Mouse (Mus musculus): ENCODE results near the gene Aarsd1. TPM values are rescaled to one million over a fixed set of nuclear protein-coding genes. Genes with fewer than 3 reads are reported as not detected.
"Not testable (repeated sequence)": the region's sequence is repeated elsewhere in the genome, so short reads cannot be mapped to it uniquely, and the experiment has no call there.

Gene Aarsd1
- polyA plus RNA-seq (2015; fragmentation: Nextera tagmentation; extraction: Ambion mirVana), result 79.2 and 84.1 TPM in 2 replicates

DNA sequence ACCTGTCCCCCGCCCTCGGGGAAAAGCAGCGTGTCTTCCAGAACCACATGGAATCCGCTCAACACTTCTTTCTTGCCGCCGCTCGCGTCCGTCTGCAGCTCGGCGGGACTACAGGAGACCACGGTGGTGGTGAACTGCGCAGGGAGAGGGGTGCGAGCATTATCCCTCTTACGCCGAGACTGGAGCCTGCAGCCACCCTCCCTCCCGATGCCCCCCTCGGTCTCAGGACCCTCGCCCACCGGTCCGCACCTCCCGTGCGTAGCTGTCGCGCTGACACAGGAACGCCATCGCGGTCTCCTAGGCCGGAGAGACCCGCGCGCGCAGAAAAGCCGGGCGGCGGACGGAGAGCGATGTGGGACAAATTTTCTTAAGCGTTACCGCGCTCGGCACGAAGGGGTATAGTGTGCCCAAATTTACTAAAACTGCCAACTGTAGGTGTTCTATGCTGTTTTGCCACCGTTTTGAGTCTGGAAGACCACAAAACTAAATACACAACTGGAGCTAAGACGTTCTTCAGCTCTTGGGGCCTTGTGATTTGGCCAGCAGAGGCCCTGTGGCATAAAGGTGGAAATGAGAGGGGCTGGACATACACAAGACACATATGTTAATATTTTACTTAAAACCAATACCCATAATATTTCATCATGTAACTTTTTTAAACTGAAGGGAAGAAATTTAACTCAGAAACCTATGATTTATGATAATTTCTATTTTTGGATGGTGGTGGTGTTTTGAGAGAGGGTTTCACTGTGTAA lies at the start of gene Aarsd1:
Gene Aarsd1, minus strand, starts transcription at position 515 of the 755 bp plus-strand sequence.
- H3K4me1 ChIP-seq (ENCODE audit: insufficient read depth, low read length), result peaks cover 7% of the 10 kb centered on the region
- H3K27ac ChIP-seq (ENCODE audit: low read length), result peak within 1 kb of the TSS; percentile 54
- H3K36me3 ChIP-seq (ENCODE audit: insufficient read depth, low read length), result no peaks in the 10 kb centered on the region; the same call in 1 of the 2 replicates
- H3K27me3 ChIP-seq (ENCODE audit: insufficient read depth, low read length), result no peaks in the 10 kb centered on the region
- peak; percentile 81 for ATAC-seq (ENCODE audit: low FRiP score, low TSS enrichment)
- WGBS, result 0% methylated on average over 41 of the region's 45 CpGs
- H3K9me3 ChIP-seq (ENCODE audit: low read length), result no peaks in the 10 kb centered on the region
- H3K4me2 ChIP-seq (replicated peaks; ENCODE audit: low read depth, low read length), result peak within 1 kb of the TSS; percentile 85
- peak within 1 kb of the TSS; percentile 88 for H3K9ac ChIP-seq (replicated peaks; ENCODE audit: low read length)
- H3K4me3 ChIP-seq (ENCODE audit: low read length), result peak within 1 kb of the TSS; percentile 78

DNA sequence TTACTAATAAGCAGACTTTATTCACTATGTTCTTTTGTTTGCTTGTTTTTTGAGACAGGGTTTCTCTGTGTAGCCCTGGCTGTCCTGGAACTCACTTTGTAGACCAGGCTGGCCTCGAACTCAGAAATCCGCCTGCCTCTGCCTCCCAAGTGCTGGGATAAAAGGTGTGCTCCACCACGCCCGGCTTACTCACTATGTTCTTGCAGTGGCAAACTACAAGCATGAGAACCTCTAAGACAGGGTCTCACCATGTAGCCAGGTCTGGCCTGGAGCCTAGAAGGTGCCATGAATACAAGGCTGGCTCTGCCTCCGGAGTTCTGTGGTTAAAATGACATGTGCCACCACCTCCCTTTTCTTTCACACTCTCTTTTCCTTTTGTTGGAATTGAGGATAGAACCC lies 49.1 kb upstream of the Aarsd1 start:
- H3K4me2 ChIP-seq (replicated peaks; ENCODE audit: low read depth, low read length), result peak overlapping the region; percentile 95
- not testable (repeated sequence) for H3K9ac ChIP-seq (replicated peaks; ENCODE audit: low read length); H3K27me3 ChIP-seq (ENCODE audit: insufficient read depth, low read length); H3K9me3 ChIP-seq (ENCODE audit: low read length); H3K27ac ChIP-seq (ENCODE audit: low read length); H3K36me3 ChIP-seq (ENCODE audit: insufficient read depth, low read length); ATAC-seq (ENCODE audit: low FRiP score, low TSS enrichment)
- H3K4me1 ChIP-seq (ENCODE audit: insufficient read depth, low read length), result peaks cover 48% of the 10 kb centered on the region
- WGBS, result 60% methylated on average over 5 of the region's 5 CpGs
- peak overlapping the region; percentile 84; the same call in 1 of the 2 replicates for H3K4me3 ChIP-seq (ENCODE audit: low read length)

DNA sequence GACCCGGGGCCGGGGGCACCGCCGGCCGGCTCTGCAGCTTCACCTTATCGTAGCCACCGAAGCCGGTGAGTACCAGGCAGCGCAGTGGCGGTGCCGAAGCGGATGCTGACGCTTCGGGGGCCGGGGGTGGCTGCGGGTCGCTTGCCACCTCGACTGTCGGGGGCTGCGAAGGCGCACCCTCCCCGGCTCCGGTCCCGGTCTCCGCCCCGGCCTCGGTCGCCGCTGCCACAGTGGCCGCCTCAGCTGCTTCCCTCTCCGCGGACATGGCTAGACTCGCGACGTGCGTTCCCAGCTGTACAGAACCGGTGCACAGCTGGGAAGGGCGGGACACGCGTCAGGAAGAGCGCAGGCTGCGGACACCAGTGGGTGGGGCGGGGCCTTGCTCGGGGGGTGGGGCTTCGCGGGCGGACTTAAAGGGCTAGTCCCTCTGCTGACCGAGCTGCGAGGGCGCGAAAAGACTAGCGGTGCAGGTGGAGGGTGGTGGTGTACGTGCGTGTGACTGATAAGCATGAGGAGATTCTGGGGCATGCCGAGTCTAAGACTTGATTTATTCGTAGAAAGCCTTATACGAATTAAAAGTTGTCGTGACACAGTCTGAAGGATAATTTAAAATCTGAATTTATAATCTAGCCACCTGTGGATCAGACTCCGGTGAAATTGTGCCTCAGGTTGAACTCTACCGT lies 48.6 kb upstream of the Aarsd1 start, which contains the start of gene Vat1:
Gene Vat1, minus strand, starts transcription at position 362 of the 683 bp plus-strand sequence.
- Histone ChIP-seq H3K4me3 (ENCODE audit: low read length) (peak within 1 kb of the TSS; percentile 84), H3K9ac (replicated peaks; ENCODE audit: low read length) (peak within 1 kb of the TSS; percentile 81), H3K36me3 (ENCODE audit: insufficient read depth, low read length) (peaks cover 6% of the 10 kb centered on the region; the same call in 1 of the 2 replicates), H3K4me2 (replicated peaks; ENCODE audit: low read depth, low read length) (peak within 1 kb of the TSS; percentile 98), H3K27ac (ENCODE audit: low read length) (peak within 1 kb of the TSS; percentile 84), H3K27me3 (ENCODE audit: insufficient read depth, low read length) (no peaks in the 10 kb centered on the region), H3K4me1 (ENCODE audit: insufficient read depth, low read length) (peaks cover 48% of the 10 kb centered on the region), H3K9me3 (ENCODE audit: low read length) (no peaks in the 10 kb centered on the region)
- peak; percentile 47 for ATAC-seq (ENCODE audit: low FRiP score, low TSS enrichment)
- WGBS, result 1% methylated on average over 60 of the region's 60 CpGs

DNA sequence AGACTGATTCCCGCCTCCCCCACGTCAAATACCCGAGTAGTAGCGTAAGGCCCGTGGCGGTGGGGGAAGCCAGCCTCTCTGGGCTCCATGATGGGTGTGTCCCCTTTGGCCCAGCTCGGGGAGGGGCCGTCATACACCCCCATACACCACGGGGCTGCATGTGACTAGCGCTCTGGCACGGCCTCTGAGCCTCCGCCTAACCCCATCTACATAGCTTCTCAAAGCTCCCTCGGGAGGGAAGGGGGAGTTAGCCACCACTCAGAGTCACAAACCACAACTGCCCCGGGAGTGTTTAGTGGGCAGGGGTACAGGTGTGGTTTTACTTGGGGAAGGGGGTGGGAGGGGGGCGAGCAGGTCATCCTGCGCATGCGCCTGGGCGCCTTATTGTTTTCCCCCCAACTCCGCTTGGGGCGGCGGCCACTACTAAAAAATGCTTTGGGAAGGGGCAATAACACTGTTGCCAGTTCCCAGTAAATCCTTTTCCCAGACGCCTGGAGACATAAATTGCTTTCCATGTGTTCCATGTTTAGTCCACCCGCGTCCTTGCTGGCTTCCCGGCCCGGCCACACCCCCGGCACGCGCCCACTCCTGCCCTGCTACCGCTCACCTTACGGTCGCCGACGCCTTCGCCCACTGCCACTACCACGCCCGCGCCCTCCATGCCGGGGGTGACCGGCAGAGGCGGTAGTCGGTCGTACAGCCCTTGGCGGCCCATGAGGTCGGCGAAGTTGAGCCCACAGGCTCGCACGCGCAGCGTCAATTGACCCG lies 47.9 kb upstream of the Aarsd1 start:
- H3K27me3 ChIP-seq (ENCODE audit: insufficient read depth, low read length), result no peaks in the 10 kb centered on the region
- H3K4me3 ChIP-seq (ENCODE audit: low read length), result peak overlapping the region; percentile 84
- H3K9ac ChIP-seq (replicated peaks; ENCODE audit: low read length), result peak overlapping the region; percentile 81
- peaks cover 48% of the 10 kb centered on the region for H3K4me1 ChIP-seq (ENCODE audit: insufficient read depth, low read length)
- H3K36me3 ChIP-seq (ENCODE audit: insufficient read depth, low read length), result peaks cover 8% of the 10 kb centered on the region; the same call in 1 of the 2 replicates
- peak overlapping the region; percentile 84 for H3K27ac ChIP-seq (ENCODE audit: low read length)
- peak; percentile 62 for ATAC-seq (ENCODE audit: low FRiP score, low TSS enrichment)
- under 1% methylated on average over 50 of the region's 51 CpGs for WGBS
- H3K4me2 ChIP-seq (replicated peaks; ENCODE audit: low read depth, low read length), result peak overlapping the region; percentile 95
- no peaks in the 10 kb centered on the region for H3K9me3 ChIP-seq (ENCODE audit: low read length)

DNA sequence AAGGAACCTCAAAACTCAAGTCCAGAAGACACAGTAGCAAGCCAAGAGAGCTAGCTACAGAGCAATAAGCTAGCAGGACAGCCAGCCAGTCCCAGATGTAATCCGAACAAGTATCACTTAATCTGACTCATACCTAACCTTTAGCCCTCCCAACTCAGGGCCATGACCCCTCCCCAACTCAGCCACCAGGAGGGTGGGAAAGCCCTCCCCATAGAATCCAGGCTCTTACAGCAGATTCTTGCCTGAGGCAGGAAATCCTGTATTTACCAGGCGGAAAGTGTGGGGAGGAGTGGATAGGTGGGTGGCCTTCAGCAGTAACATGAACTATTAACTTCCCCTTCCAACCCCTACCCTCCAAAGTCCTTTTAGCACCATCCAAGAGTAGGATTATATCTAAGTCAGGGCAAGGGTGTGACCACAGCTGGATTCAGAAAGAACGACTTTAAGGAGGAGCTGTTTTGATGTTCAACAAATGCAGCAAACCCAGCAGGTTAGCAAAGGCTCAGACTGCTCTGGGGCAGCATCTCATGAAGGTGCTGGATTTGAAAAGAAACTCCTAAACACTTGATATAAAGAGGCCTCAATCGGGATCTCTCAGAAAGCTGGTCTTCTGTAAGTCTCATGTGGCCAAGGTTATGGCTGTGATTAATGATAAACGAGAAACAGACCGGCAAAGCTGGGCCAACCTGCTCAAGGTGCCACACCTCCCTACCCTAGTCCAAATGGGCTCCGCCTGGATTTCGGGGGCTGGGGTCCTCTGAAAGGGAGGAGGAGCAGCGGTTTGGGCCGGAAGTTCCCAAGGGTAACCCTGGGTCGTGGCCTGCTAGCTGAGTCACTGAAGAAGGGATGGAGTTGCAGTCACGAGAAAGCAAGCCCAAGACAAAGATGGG lies 47.0 kb upstream of the Aarsd1 start, which contains the start of gene Rnd2:
Gene Rnd2, plus strand, starts transcription at position 789 of the 890 bp plus-strand sequence.
- Histone ChIP-seq H3K9ac (replicated peaks; ENCODE audit: low read length) (peak within 1 kb of the TSS; percentile 81), H3K9me3 (ENCODE audit: low read length) (no peaks in the 10 kb centered on the region), H3K27ac (ENCODE audit: low read length) (peak within 1 kb of the TSS; percentile 84), H3K4me3 (ENCODE audit: low read length) (peak within 1 kb of the TSS; percentile 84), H3K4me1 (ENCODE audit: insufficient read depth, low read length) (peaks cover 55% of the 10 kb centered on the region), H3K36me3 (ENCODE audit: insufficient read depth, low read length) (peaks cover 10% of the 10 kb centered on the region; the same call in 1 of the 2 replicates), H3K27me3 (ENCODE audit: insufficient read depth, low read length) (no peaks in the 10 kb centered on the region), H3K4me2 (replicated peaks; ENCODE audit: low read depth, low read length) (peak within 1 kb of the TSS; percentile 95)
- ATAC-seq (ENCODE audit: low FRiP score, low TSS enrichment), result no peak
- WGBS, result 9% methylated on average over 12 of the region's 12 CpGs

DNA sequence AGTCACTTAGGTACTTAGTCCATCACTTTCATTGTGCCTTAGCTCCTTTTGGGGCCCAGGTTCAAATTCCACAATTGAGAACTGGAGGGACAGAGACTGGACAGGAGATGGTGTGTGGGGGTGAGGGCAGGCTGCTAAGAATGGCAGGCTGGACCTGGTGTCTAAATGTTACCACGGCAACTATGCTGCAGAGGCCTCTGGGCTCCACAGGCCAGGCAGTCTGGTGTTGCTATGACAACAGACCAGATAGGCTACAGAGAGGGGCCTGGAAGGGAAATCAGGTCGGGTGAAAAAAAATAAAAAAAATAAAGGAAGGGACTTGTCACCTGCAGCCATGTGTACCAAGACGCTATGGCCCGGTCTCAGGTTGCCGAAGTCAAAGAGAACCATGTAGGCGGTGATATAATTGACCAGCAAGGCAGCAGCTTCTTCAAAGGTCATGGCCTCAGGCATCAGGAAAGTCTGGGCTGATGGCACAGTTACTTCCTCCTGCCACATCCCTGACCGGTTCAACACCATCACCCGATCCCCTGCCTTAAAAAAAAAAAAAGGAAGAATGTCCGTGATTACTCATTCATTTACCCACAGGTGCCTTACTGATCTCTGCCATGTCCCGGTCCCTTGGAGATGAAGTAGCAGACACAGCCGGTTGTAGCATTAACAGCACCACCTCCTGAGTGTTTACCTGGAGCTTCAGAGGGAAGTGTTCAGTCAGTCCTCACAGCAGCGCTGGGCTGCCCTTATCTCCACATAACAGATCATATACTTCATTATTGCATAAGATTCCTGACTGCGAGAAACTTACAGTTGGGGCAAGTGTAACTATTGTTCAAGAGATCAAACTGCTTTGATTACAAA lies 45.4 kb upstream of the Aarsd1 start:
- peaks cover 48% of the 10 kb centered on the region for H3K4me1 ChIP-seq (ENCODE audit: insufficient read depth, low read length)
- H3K9ac ChIP-seq (replicated peaks; ENCODE audit: low read length), result no peak overlapping the region
- no peak overlapping the region for H3K27ac ChIP-seq (ENCODE audit: low read length)
- no peaks in the 10 kb centered on the region for H3K9me3 ChIP-seq (ENCODE audit: low read length)
- ATAC-seq (ENCODE audit: low FRiP score, low TSS enrichment), result no peak
- H3K27me3 ChIP-seq (ENCODE audit: insufficient read depth, low read length), result no peaks in the 10 kb centered on the region
- 28% methylated on average over 13 of the region's 13 CpGs for WGBS
- no peak overlapping the region for H3K4me2 ChIP-seq (replicated peaks; ENCODE audit: low read depth, low read length)
- H3K36me3 ChIP-seq (ENCODE audit: insufficient read depth, low read length), result peaks cover 15% of the 10 kb centered on the region; the same call in 1 of the 2 replicates
- H3K4me3 ChIP-seq (ENCODE audit: low read length), result no peak overlapping the region

DNA sequence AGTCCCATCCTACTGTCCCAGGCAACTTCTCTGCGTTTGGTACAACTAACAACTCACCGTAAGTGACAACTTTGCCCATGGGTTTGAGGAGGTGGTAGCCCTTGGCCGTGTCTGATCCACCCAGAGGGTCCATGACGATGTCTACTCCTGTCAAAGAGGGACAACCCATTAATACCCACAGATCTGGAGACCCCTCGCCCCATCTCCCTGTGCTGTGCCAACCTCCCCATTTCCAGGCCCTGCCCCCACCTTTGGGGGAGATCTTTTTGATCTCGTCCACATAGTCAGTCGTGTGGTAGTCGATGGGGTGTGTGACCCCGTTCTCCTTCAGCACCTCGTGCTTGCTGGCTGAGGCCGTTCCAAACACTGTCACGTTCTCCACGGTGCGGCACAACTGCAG lies 44.7 kb upstream of the Aarsd1 start:
- no peak for ATAC-seq (ENCODE audit: low FRiP score, low TSS enrichment)
- peaks cover 21% of the 10 kb centered on the region; the same call in 1 of the 2 replicates for H3K36me3 ChIP-seq (ENCODE audit: insufficient read depth, low read length)
- no peaks in the 10 kb centered on the region for H3K9me3 ChIP-seq (ENCODE audit: low read length)

DNA sequence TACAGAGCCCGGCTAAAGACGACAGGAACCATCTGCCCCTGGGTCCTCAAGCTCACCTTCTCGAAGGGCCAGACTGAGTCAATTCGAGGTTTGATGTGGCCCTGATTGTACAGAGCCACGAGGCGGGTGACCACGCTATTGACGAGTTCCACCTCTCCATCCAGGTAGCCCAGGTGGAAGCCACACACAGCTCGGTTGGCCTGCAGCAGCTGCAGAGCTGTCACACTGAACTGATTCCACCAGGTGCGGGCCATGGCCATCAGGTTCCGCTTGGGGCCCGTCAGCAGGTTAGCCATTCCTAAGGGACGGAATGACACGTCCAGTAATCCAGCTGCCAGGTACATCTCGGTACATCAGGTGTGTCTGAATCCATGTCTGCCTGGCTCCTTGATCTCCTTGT lies 42.9 kb upstream of the Aarsd1 start:
- no peaks in the 10 kb centered on the region for H3K9me3 ChIP-seq (ENCODE audit: low read length)
- H3K27ac ChIP-seq (ENCODE audit: low read length), result no peak overlapping the region
- H3K4me1 ChIP-seq (ENCODE audit: insufficient read depth, low read length), result peaks cover 38% of the 10 kb centered on the region
- WGBS, result 74% methylated on average over 15 of the region's 15 CpGs
- H3K4me2 ChIP-seq (replicated peaks; ENCODE audit: low read depth, low read length), result no peak overlapping the region
- peaks cover 23% of the 10 kb centered on the region for H3K36me3 ChIP-seq (ENCODE audit: insufficient read depth, low read length)
- no peak overlapping the region for H3K9ac ChIP-seq (replicated peaks; ENCODE audit: low read length)
- H3K4me3 ChIP-seq (ENCODE audit: low read length), result no peak overlapping the region
- ATAC-seq (ENCODE audit: low FRiP score, low TSS enrichment), result no peak
- no peaks in the 10 kb centered on the region for H3K27me3 ChIP-seq (ENCODE audit: insufficient read depth, low read length)

More for the DNA sequence above, 44.7 kb upstream of the Aarsd1 start:
- Histone ChIP-seq H3K4me2 (replicated peaks; ENCODE audit: low read depth, low read length) (no peak overlapping the region), H3K27ac (ENCODE audit: low read length) (no peak overlapping the region), H3K4me3 (ENCODE audit: low read length) (no peak overlapping the region), H3K4me1 (ENCODE audit: insufficient read depth, low read length) (peaks cover 45% of the 10 kb centered on the region), H3K9ac (replicated peaks; ENCODE audit: low read length) (no peak overlapping the region), H3K27me3 (ENCODE audit: insufficient read depth, low read length) (no peaks in the 10 kb centered on the region)
- 74% methylated on average over 14 of the region's 14 CpGs for WGBS

All from kidney, embryonic 16.5 days (tissue).